Mouse (Mus musculus) small intestine, adult 2 months (tissue): ENCODE measurements around the gene Fam213b.

Source experiments
- CTCF ChIP-seq: fragments of 200-500 bp; IDR thresholded peaks from 2 replicates; pipeline ENCODE4 v1.5.1; 2012; ENCODE audit warnings: low read depth, mild to moderate bottlenecking, control low read depth, inconsistent platforms, low read length, moderate library complexity, mixed read lengths; ENCODE audit not compliant: insufficient replicate concordance, insufficient read length; ENCODE audit errors: extremely low read depth
- POLR2A ChIP-seq: fragments of 200-500 bp; IDR thresholded peaks from 2 replicates; pipeline ENCODE4 v1.6.1; 2012; ENCODE audit warnings: low read depth, mild to moderate bottlenecking, control low read depth, inconsistent platforms, low read length, moderate library complexity

- TF ChIP-seq CTCF (peak; percentile 98; the same call in 1 of the 2 replicates), POLR2A (no peak)
Observed at GRCm38 (mm10) chr4:154944121-154944590, 45.2 kb upstream of the Fam213b start.
